Mouse (Mus musculus) limb, embryonic 13.5 days (tissue): ENCODE data around the gene Tfcp2l1. TPM values are rescaled to one million over a fixed set of nuclear protein-coding genes. Genes with fewer than 3 reads are reported as not detected.

Experiments used
- ATAC-seq: fragments of 200-750 bp; cut with Nextera tagmentation; 2 replicates; pipeline ENCODE4 v1.8.0; 2017; ENCODE audit warnings: low read depth, moderate number of reproducible peaks, moderate TSS enrichment; ENCODE audit not compliant: low FRiP score
- H3K27ac ChIP-seq: fragments of 300-500 bp; sonication (generic); 2 replicates; pipeline ENCODE4 v1.5.1; 2015; ENCODE audit warnings: inconsistent platforms, mild to moderate bottlenecking, moderate library complexity
- H3K27me3 ChIP-seq: fragments of 300-500 bp; sonication (generic); 2 replicates; pipeline ENCODE4 v1.6.1; 2015; ENCODE audit warnings: mild to moderate bottlenecking, inconsistent platforms
- H3K36me3 ChIP-seq: fragments of 300-500 bp; sonication (generic); 2 replicates; pipeline ENCODE4 v1.6.1; 2015; ENCODE audit warnings: inconsistent platforms, mild to moderate bottlenecking, moderate library complexity
- H3K4me1 ChIP-seq: fragments of 300-500 bp; sonication (generic); 2 replicates; pipeline ENCODE4 v1.6.1; 2015; ENCODE audit warnings: inconsistent platforms
- H3K4me2 ChIP-seq: fragments of 300-500 bp; sonication (generic); replicated peaks from 2 replicates; pipeline ENCODE4 v1.6.1; 2015; ENCODE audit warnings: inconsistent platforms, mild to moderate bottlenecking, moderate library complexity
- H3K4me3 ChIP-seq: fragments of 300-500 bp; sonication (generic); 2 replicates; pipeline ENCODE4 v1.5.1; 2015; ENCODE audit warnings: moderate library complexity, mild to moderate bottlenecking, inconsistent platforms
- H3K9ac ChIP-seq: fragments of 300-500 bp; sonication (generic); 2 replicates; pipeline ENCODE4 v1.6.1; 2015; ENCODE audit warnings: mild to moderate bottlenecking, inconsistent platforms
- H3K9me3 ChIP-seq: fragments of 300-500 bp; sonication (generic); 2 replicates; pipeline ENCODE4 v1.6.1; 2016; ENCODE audit warnings: inconsistent platforms
- WGBS: fragments of 180-500 bp; shearing (Covaris S2); methylation state at CpG from one replicate; pipeline ENCODE4 v1.1.7; 2015; 5-methylcytosine and 5-hydroxymethylcytosine counted together
- polyA plus RNA-seq: library from polyadenylated mRNA; unstranded; fragments of >200 nt; fragmentation: Nextera tagmentation; extraction: Ambion mirVana; gene quantifications from 2 replicates; pipeline ENCODE4 v1.2.1, GENCODE M21; 2015

The Tfcp2l1 gene
- polyA plus RNA-seq, 1 experiment from 2014 or later: 0.50 TPM

DNA sequence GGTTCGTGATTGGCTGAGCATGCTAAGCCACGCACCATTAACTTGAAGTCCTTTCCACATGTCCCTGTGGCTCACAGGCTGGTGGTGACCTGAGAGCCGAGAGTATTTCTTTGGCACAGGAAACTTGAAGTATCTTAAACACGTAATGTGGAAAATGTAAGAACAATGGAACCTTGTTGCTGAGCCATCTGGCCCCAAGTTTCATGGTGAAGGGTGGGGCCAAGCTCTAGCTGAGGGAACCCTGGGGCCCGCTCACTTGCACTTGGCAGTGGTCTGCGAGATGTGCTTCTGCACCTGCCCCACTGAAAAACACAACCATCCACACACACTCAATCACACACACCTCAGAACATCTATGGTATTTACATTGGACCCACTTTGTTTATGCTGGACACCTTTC, 90.3 kb downstream of the Tfcp2l1 start:
- Histone ChIP-seq H3K4me2 (no peak overlapping the region), H3K9ac (no peak overlapping the region), H3K36me3 (no peaks in the 10 kb centered on the region), H3K27ac (no peak overlapping the region), H3K4me1 (peaks cover 4% of the 10 kb centered on the region; the same call in 1 of the 2 replicates), H3K4me3 (no peak overlapping the region), H3K9me3 (no peaks in the 10 kb centered on the region), H3K27me3 (no peaks in the 10 kb centered on the region)
- no peak for ATAC-seq
- 66% methylated on average over 6 of the region's 6 CpGs for WGBS

- no peaks in the 10 kb centered on the region for H3K27me3 ChIP-seq
- no peaks in the 10 kb centered on the region for H3K36me3 ChIP-seq
- no peak overlapping the region for H3K27ac ChIP-seq
- peaks cover 4% of the 10 kb centered on the region; the same call in 1 of the 2 replicates for H3K4me1 ChIP-seq
- WGBS: 78% methylated on average over 2 of the region's 2 CpGs
- no peak overlapping the region for H3K4me2 ChIP-seq
- no peaks in the 10 kb centered on the region for H3K9me3 ChIP-seq
- H3K4me3 ChIP-seq: no peak overlapping the region
- no peak overlapping the region for H3K9ac ChIP-seq
- no peak for ATAC-seq
These were observed 92.0 kb downstream of the Tfcp2l1 start for GRCm38 (mm10) chr1:118719699-118720098.

- H3K9ac ChIP-seq: no peak overlapping the region
- ATAC-seq: no peak
- H3K4me3 ChIP-seq: no peak overlapping the region
- peaks cover 4% of the 10 kb centered on the region; the same call in 1 of the 2 replicates for H3K4me1 ChIP-seq
- 32% methylated on average over 8 of the region's 8 CpGs for WGBS
- no peak overlapping the region for H3K4me2 ChIP-seq
- no peaks in the 10 kb centered on the region for H3K27me3 ChIP-seq
- H3K27ac ChIP-seq: no peak overlapping the region
- no peaks in the 10 kb centered on the region for H3K9me3 ChIP-seq
- H3K36me3 ChIP-seq: no peaks in the 10 kb centered on the region
These were observed 92.8 kb downstream of the Tfcp2l1 start for GRCm38 (mm10) chr1:118720474-118721095.

- Histone ChIP-seq H3K9ac (no peak overlapping the region), H3K4me2 (no peak overlapping the region), H3K4me3 (no peak overlapping the region), H3K27me3 (no peaks in the 10 kb centered on the region), H3K4me1 (no peaks in the 10 kb centered on the region), H3K9me3 (no peaks in the 10 kb centered on the region), H3K27ac (no peak overlapping the region), H3K36me3 (no peaks in the 10 kb centered on the region)
- 78% methylated on average over 4 of the region's 4 CpGs for WGBS
- ATAC-seq: no peak
These were observed 99.3 kb downstream of the Tfcp2l1 start for GRCm38 (mm10) chr1:118727075-118727474.

DNA sequence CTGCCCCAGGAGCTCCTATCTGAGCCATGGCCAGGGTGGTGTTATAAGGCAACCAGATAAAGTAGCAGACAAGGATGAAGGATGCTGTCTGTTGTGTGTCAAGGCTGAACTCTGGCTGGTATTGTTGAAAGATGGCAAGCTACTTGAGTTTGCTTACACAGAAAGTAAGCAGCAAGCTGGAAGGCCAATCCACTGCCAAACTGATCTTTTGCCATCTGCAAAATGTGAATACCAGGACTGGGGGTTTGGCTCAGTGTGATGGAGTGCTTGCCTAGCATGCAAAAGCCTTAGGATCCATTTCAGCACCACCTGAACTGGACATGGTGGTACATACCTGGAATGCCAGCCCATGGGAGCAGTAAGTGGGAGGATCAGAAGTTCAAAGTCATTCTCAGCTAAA, 101.1 kb downstream of the Tfcp2l1 start:
- H3K36me3 ChIP-seq: no peaks in the 10 kb centered on the region
- H3K4me3 ChIP-seq: no peak overlapping the region
- ATAC-seq: no peak
- no peak overlapping the region for H3K27ac ChIP-seq
- no peak overlapping the region for H3K4me2 ChIP-seq
- no peaks in the 10 kb centered on the region for H3K9me3 ChIP-seq
- no peaks in the 10 kb centered on the region for H3K4me1 ChIP-seq
- H3K9ac ChIP-seq: no peak overlapping the region
- H3K27me3 ChIP-seq: no peaks in the 10 kb centered on the region

Other genes starting within 250 kb of the Tfcp2l1 start
- gene Clasp1, start 238.9 kb upstream of the Tfcp2l1 start, polyA plus RNA-seq: 61.2 and 66.3 TPM in 2 replicates